10 mouse cellular contexts compared by ENCODE assay signal in genomic region chr5:114764812-114765735, GRCm38 (mm10). TPM values are rescaled to one million over a fixed set of nuclear protein-coding genes. Genes with fewer than 3 reads are reported as not detected.
DNase-seq lines count a peak whose midpoint lies in the region; ATAC-seq and TF ChIP-seq lines count a peak whose summit lies in the region.
"Had no signal": no experiment of that assay in that cellular context is flagged by ENCODE, and none has a peak within 500 bp of the region (broad histone marks: within the 10 kb centered on the region; RNA-seq: fewer than 3 reads in every experiment).

No protein-coding gene starts in this region.

- no peaks in the 10 kb centered on the region for H3K27me3 ChIP-seq in limb, embryonic 14.5 days (ENCODE audit: control insufficient read depth, insufficient read depth, low read length)
- H3K27me3 ChIP-seq in limb, embryonic 10.5 days (ENCODE audit: low read depth, poor library complexity, severe bottlenecking), result no peaks in the 10 kb centered on the region
- no peaks in the 10 kb centered on the region for H3K27me3 ChIP-seq in E14TG2a.4 (ENCODE audit: insufficient read depth, low read length)
- no peaks in the 10 kb centered on the region for H3K27me3 ChIP-seq in kidney, embryonic 14.5 days (ENCODE audit: control insufficient read depth, insufficient read depth, low read length)

- H3K4me2 ChIP-seq in limb, embryonic 14.5 days (replicated peaks; ENCODE audit: low read depth, low read length, severe bottlenecking), result no peak overlapping the region
- H3K4me2 ChIP-seq in kidney, embryonic 14.5 days (replicated peaks; ENCODE audit: low read depth, low read length), result no peak overlapping the region

- H3K27ac ChIP-seq in limb, embryonic 14.5 days (replicated peaks; ENCODE audit: low read depth, low read length), result no peak overlapping the region
- H3K27ac ChIP-seq in limb, embryonic 10.5 days, result no peak overlapping the region
- no peak overlapping the region for H3K27ac ChIP-seq in kidney, embryonic 14.5 days (ENCODE audit: low read depth, low read length)

- H3K9ac ChIP-seq in limb, embryonic 14.5 days (ENCODE audit: low read depth, low read length, severe bottlenecking), result no peak overlapping the region
- no peak overlapping the region for H3K9ac ChIP-seq in kidney, embryonic 14.5 days (ENCODE audit: low read depth, low read length)

- no peaks in the 10 kb centered on the region for H3K4me1 ChIP-seq in limb, embryonic 14.5 days (ENCODE audit: control insufficient read depth, insufficient read depth, low read length)
- peaks cover 11% of the 10 kb centered on the region for H3K4me1 ChIP-seq in limb, embryonic 10.5 days
- peaks cover 44% of the 10 kb centered on the region for H3K4me1 ChIP-seq in E14TG2a.4 (replicated peaks; ENCODE audit: low read depth, low read length)
- no peaks in the 10 kb centered on the region for H3K4me1 ChIP-seq in kidney, embryonic 14.5 days (ENCODE audit: control insufficient read depth, insufficient read depth, low read length)

- no peak overlapping the region for H3K4me3 ChIP-seq in limb, embryonic 14.5 days (replicated peaks; ENCODE audit: low read length)
- H3K4me3 ChIP-seq in limb, embryonic 10.5 days, result no peak overlapping the region
- no peak overlapping the region for H3K4me3 ChIP-seq in E14TG2a.4 (replicated peaks; ENCODE audit: low read length)
- H3K4me3 ChIP-seq in kidney, embryonic 14.5 days (ENCODE audit: low read length), result no peak overlapping the region

- 87% methylated on average over 18 of the region's 18 CpGs for WGBS in limb, embryonic 14.5 days
- 93% methylated on average over 18 of the region's 18 CpGs for WGBS in limb, embryonic 10.5 days
- WGBS in kidney, embryonic 14.5 days, result 91% methylated on average over 18 of the region's 18 CpGs

- no peak for TF ChIP-seq POLR2A in limb, embryonic 14.5 days (IDR thresholded peaks at IDR 0.05; ENCODE audit: borderline replicate concordance, extremely low read depth, insufficient read depth, insufficient read length)

- peaks cover 51% of the 10 kb centered on the region for H3K36me3 ChIP-seq in limb, embryonic 14.5 days (ENCODE audit: control insufficient read depth, insufficient read depth, low read length)
- H3K36me3 ChIP-seq in limb, embryonic 10.5 days, result peaks cover 70% of the 10 kb centered on the region
- H3K36me3 ChIP-seq in E14TG2a.4 (ENCODE audit: insufficient read depth, low read length), result peaks cover 63% of the 10 kb centered on the region
- peaks cover 54% of the 10 kb centered on the region for H3K36me3 ChIP-seq in kidney, embryonic 14.5 days (ENCODE audit: control insufficient read depth, insufficient read depth, low read length)

- no peak for DNase-seq in limb, embryonic 14.5 days (ENCODE audit: low spot score)
- no peak for DNase-seq in limb, embryonic 10.5 days (ENCODE audit: low spot score)
- peak; percentile 76 for DNase-seq in ZHBTc4 (ENCODE audit: low read depth, low spot score)
- DNase-seq in cerebellum, postnatal 36 days, result peak; percentile 83 to 84
- no peak for DNase-seq in retina, embryonic 14.5 days (ENCODE audit: low spot score)
- DNase-seq in lung, postnatal 14 days, result no peak

- no peaks in the 10 kb centered on the region for H3K9me3 ChIP-seq in limb, embryonic 14.5 days (ENCODE audit: control insufficient read depth, low read length)
- no peaks in the 10 kb centered on the region for H3K9me3 ChIP-seq in limb, embryonic 10.5 days (replicated peaks)
- no peaks in the 10 kb centered on the region for H3K9me3 ChIP-seq in E14TG2a.4 (ENCODE audit: low read length)
- no peaks in the 10 kb centered on the region for H3K9me3 ChIP-seq in kidney, embryonic 14.5 days (ENCODE audit: control insufficient read depth, low read length)

- TF ChIP-seq CTCF in E14TG2a.4 (conservative IDR thresholded peaks at IDR 0.05; ENCODE audit: low read length), result peak; percentile 37

- ATAC-seq in limb, embryonic 14.5 days (ENCODE audit: low FRiP score, low read depth), result peak; percentile 12; the same call in 1 of the 2 replicates
- no peak for ATAC-seq in kidney, embryonic 14.5 days (ENCODE audit: low FRiP score, low TSS enrichment)
- ATAC-seq: forebrain, embryonic 14.5 days; midbrain, embryonic 16.5 days had no signal

RNA-seq across cellular contexts. Expression of gene Ankrd13a, which starts 9.4 kb away (rescaled TPM):
- 48.6 and 51.6 TPM in 2 replicates for polyA plus RNA-seq in limb, embryonic 14.5 days (2012; rRNA removed)
- polyA plus RNA-seq in limb, embryonic 14.5 days (2014; fragmentation: Nextera tagmentation; extraction: Ambion mirVana), result 65.3 and 67.6 TPM in 2 replicates
- polyA plus RNA-seq in limb, embryonic 10.5 days (2016; fragmentation: Nextera tagmentation; extraction: Ambion mirVana), result 43.1 and 44.0 TPM in 2 replicates
- 37.0 and 67.9 TPM in 2 replicates for polyA plus RNA-seq in kidney, embryonic 14.5 days (2014; fragmentation: Nextera tagmentation; extraction: Ambion mirVana)

RNA-seq across cellular contexts. Expression of gene Git2, which starts 10.2 kb away (rescaled TPM):
- polyA plus RNA-seq in limb, embryonic 14.5 days (2012; rRNA removed), result 64.2 and 66.4 TPM in 2 replicates
- polyA plus RNA-seq in limb, embryonic 14.5 days (2014; fragmentation: Nextera tagmentation; extraction: Ambion mirVana), result 41.6 and 44.3 TPM in 2 replicates
- polyA plus RNA-seq in limb, embryonic 10.5 days (2016; fragmentation: Nextera tagmentation; extraction: Ambion mirVana), result 36.1 and 44.8 TPM in 2 replicates
- polyA plus RNA-seq in kidney, embryonic 14.5 days (2014; fragmentation: Nextera tagmentation; extraction: Ambion mirVana), result 32.8 and 41.7 TPM in 2 replicates

RNA-seq across cellular contexts. Expression of gene Tchp, which starts 57.5 kb away (rescaled TPM):
- polyA plus RNA-seq in limb, embryonic 14.5 days (2012; rRNA removed), result 29.9 and 33.6 TPM in 2 replicates
- 10.7 and 13.0 TPM in 2 replicates for polyA plus RNA-seq in limb, embryonic 14.5 days (2014; fragmentation: Nextera tagmentation; extraction: Ambion mirVana)
- polyA plus RNA-seq in limb, embryonic 10.5 days (2016; fragmentation: Nextera tagmentation; extraction: Ambion mirVana), result 18.8 and 22.0 TPM in 2 replicates
- polyA plus RNA-seq in kidney, embryonic 14.5 days (2014; fragmentation: Nextera tagmentation; extraction: Ambion mirVana), result 10.0 and 18.5 TPM in 2 replicates

RNA-seq across cellular contexts. Expression of gene 1500011B03Rik, which starts 58.2 kb away (rescaled TPM):
- 76.7 and 80.3 TPM in 2 replicates for polyA plus RNA-seq in limb, embryonic 14.5 days (2012; rRNA removed)
- 95.9 and 98.3 TPM in 2 replicates for polyA plus RNA-seq in limb, embryonic 14.5 days (2014; fragmentation: Nextera tagmentation; extraction: Ambion mirVana)
- polyA plus RNA-seq in limb, embryonic 10.5 days (2016; fragmentation: Nextera tagmentation; extraction: Ambion mirVana), result 92.0 and 92.4 TPM in 2 replicates
- polyA plus RNA-seq in kidney, embryonic 14.5 days (2014; fragmentation: Nextera tagmentation; extraction: Ambion mirVana), result 128 and 143 TPM in 2 replicates

Comparison
In these comparisons a context has a peak if more than half of its experiments do, and no peak if none do; other contexts are left out.
1. DNase-seq: peak in ZHBTc4 (single experiment) and cerebellum, postnatal 36 days (2 of 2); none in limb, embryonic 14.5 days (single experiment), limb, embryonic 10.5 days (single experiment), retina, embryonic 14.5 days (single experiment) and lung, postnatal 14 days (single experiment).